Mouse (Mus musculus) E14TG2a.4 (cell line): ENCODE data around the gene Poc5.

Source experiments
- H3K27me3 ChIP-seq: 2 replicates; pipeline ENCODE4 v1.6.1; 2014; ENCODE audit warnings: low read length, control low read depth; ENCODE audit not compliant: insufficient read depth
- H3K36me3 ChIP-seq: 2 replicates; pipeline ENCODE4 v1.6.1; 2014; ENCODE audit warnings: low read length, control low read depth; ENCODE audit not compliant: insufficient read depth
- H3K4me1 ChIP-seq: replicated peaks from 2 replicates; pipeline ENCODE4 v1.6.1; 2014; ENCODE audit warnings: low read depth, low read length, control low read depth
- H3K4me3 ChIP-seq: replicated peaks from 2 replicates; pipeline ENCODE4 v1.5.1; 2014; ENCODE audit warnings: mild to moderate bottlenecking, low read length
- H3K9me3 ChIP-seq: 2 replicates; pipeline ENCODE4 v1.6.1; 2014; ENCODE audit warnings: low read length, control low read depth
- CTCF ChIP-seq: conservative IDR thresholded peaks from 2 replicates; pipeline ENCODE4 v1.5.1; 2014; ENCODE audit warnings: low read length
- NANOG ChIP-seq: IDR thresholded peaks from 2 replicates; pipeline ENCODE4 v1.6.1; 2014; ENCODE audit warnings: borderline replicate concordance, low read length, mixed read lengths
- POU5F1 ChIP-seq: IDR thresholded peaks from 2 replicates; pipeline ENCODE4 v1.6.1; 2014; ENCODE audit warnings: low read length, borderline replicate concordance

Poc5 gene

GRCm38 (mm10) chr13:96388042-96388888 is at the start of gene Poc5:
Gene Poc5 (plus strand): TSS chr13:96388294.
- H3K4me1 ChIP-seq, result peaks cover 14% of the 10 kb centered on the region
- H3K36me3 ChIP-seq, result peaks cover 36% of the 10 kb centered on the region
- TF ChIP-seq POU5F1 (no peak), NANOG (no peak), CTCF (no peak)
- H3K4me3 ChIP-seq, result peak within 1 kb of the TSS; percentile 96
- H3K27me3 ChIP-seq, result no peaks in the 10 kb centered on the region
- H3K9me3 ChIP-seq, result peaks cover 20% of the 10 kb centered on the region

- peaks cover 16% of the 10 kb centered on the region for H3K4me1 ChIP-seq
These were observed 46.6 kb upstream of the Poc5 start for GRCm38 (mm10) chr13:96341461-96341860.

GRCm38 (mm10) chr13:96344778-96345177 is 43.3 kb upstream of the Poc5 start:
- no peak for TF ChIP-seq CTCF
- TF ChIP-seq NANOG, result no peak
- TF ChIP-seq POU5F1, result no peak
- H3K9me3 ChIP-seq, result no peaks in the 10 kb centered on the region
- no peaks in the 10 kb centered on the region for H3K36me3 ChIP-seq
- no peaks in the 10 kb centered on the region for H3K27me3 ChIP-seq
- H3K4me3 ChIP-seq, result no peak overlapping the region
- H3K4me1 ChIP-seq, result peaks cover 21% of the 10 kb centered on the region

More at GRCm38 (mm10) chr13:96341461-96341860, 46.6 kb upstream of the Poc5 start:
- TF ChIP-seq NANOG (no peak), POU5F1 (no peak), CTCF (no peak)
- Histone ChIP-seq H3K27me3 (no peaks in the 10 kb centered on the region), H3K4me3 (no peak overlapping the region), H3K36me3 (no peaks in the 10 kb centered on the region), H3K9me3 (no peaks in the 10 kb centered on the region)

- TF ChIP-seq NANOG (no peak), POU5F1 (no peak), CTCF (no peak)
- peaks cover 21% of the 10 kb centered on the region for H3K4me1 ChIP-seq
- no peaks in the 10 kb centered on the region for H3K27me3 ChIP-seq
- H3K9me3 ChIP-seq, result no peaks in the 10 kb centered on the region
- no peak overlapping the region for H3K4me3 ChIP-seq
- no peaks in the 10 kb centered on the region for H3K36me3 ChIP-seq
These were observed 41.5 kb upstream of the Poc5 start for GRCm38 (mm10) chr13:96346581-96346980.

GRCm38 (mm10) chr13:96350207-96350606 is 37.9 kb upstream of the Poc5 start:
- Histone ChIP-seq H3K9me3 (peaks cover 6% of the 10 kb centered on the region), H3K36me3 (no peaks in the 10 kb centered on the region), H3K27me3 (no peaks in the 10 kb centered on the region), H3K4me1 (peaks cover 15% of the 10 kb centered on the region), H3K4me3 (no peak overlapping the region)
- TF ChIP-seq NANOG (no peak), CTCF (no peak), POU5F1 (no peak)

- Histone ChIP-seq H3K36me3 (no peaks in the 10 kb centered on the region), H3K9me3 (peaks cover 6% of the 10 kb centered on the region), H3K4me1 (peaks cover 7% of the 10 kb centered on the region), H3K27me3 (no peaks in the 10 kb centered on the region), H3K4me3 (no peak overlapping the region)
- TF ChIP-seq CTCF (no peak), NANOG (no peak), POU5F1 (no peak)
These were observed 36.8 kb upstream of the Poc5 start for GRCm38 (mm10) chr13:96351264-96351663.

GRCm38 (mm10) chr13:96375519-96375918 is 12.6 kb upstream of the Poc5 start:
- H3K4me3 ChIP-seq, result no peak overlapping the region
- TF ChIP-seq NANOG (no peak), CTCF (no peak), POU5F1 (no peak)
- peaks cover 12% of the 10 kb centered on the region for H3K4me1 ChIP-seq
- no peaks in the 10 kb centered on the region for H3K27me3 ChIP-seq
- H3K9me3 ChIP-seq, result no peaks in the 10 kb centered on the region
- H3K36me3 ChIP-seq, result no peaks in the 10 kb centered on the region

- Histone ChIP-seq H3K27me3 (no peaks in the 10 kb centered on the region), H3K4me1 (peaks cover 12% of the 10 kb centered on the region), H3K9me3 (no peaks in the 10 kb centered on the region), H3K4me3 (no peak overlapping the region), H3K36me3 (no peaks in the 10 kb centered on the region)
- TF ChIP-seq NANOG (no peak), POU5F1 (no peak), CTCF (no peak)
These were observed 11.2 kb upstream of the Poc5 start for GRCm38 (mm10) chr13:96376871-96377270.

GRCm38 (mm10) chr13:96377883-96378282 is 10.2 kb upstream of the Poc5 start:
- Histone ChIP-seq H3K27me3 (no peaks in the 10 kb centered on the region), H3K4me1 (peaks cover 12% of the 10 kb centered on the region), H3K36me3 (no peaks in the 10 kb centered on the region), H3K9me3 (no peaks in the 10 kb centered on the region), H3K4me3 (no peak overlapping the region)
- TF ChIP-seq CTCF (no peak), NANOG (no peak), POU5F1 (no peak)
